Mouse (Mus musculus) stomach, embryonic 14.5 days (tissue): Measurements from ENCODE around the gene Tac4. TPM values are rescaled to one million over a fixed set of nuclear protein-coding genes. Genes with fewer than 3 reads are reported as not detected.

Source experiments
- ATAC-seq: fragments of 200-750 bp; cut with Nextera tagmentation; 2 replicates; pipeline ENCODE4 v1.8.0; 2017; ENCODE audit warnings: low read depth, moderate TSS enrichment; ENCODE audit not compliant: insufficient number of reproducible peaks, insufficient read depth, low FRiP score
- H3K27ac ChIP-seq: fragments of 300-500 bp; sonication (generic); 2 replicates; pipeline ENCODE4 v1.5.1; 2014; ENCODE audit warnings: mild to moderate bottlenecking, low read length, moderate library complexity, mixed read lengths
- H3K27me3 ChIP-seq: fragments of 300-500 bp; sonication (generic); 2 replicates; pipeline ENCODE4 v1.6.1; 2014; ENCODE audit warnings: low read length, control low read depth, mixed read lengths; ENCODE audit not compliant: control insufficient read depth, insufficient read depth
- H3K36me3 ChIP-seq: fragments of 300-500 bp; sonication (generic); 2 replicates; pipeline ENCODE4 v1.6.1; 2014; ENCODE audit warnings: mild to moderate bottlenecking, control low read depth, low read length, moderate library complexity, mixed read lengths; ENCODE audit not compliant: control insufficient read depth, insufficient read depth
- H3K4me1 ChIP-seq: fragments of 300-500 bp; sonication (generic); 2 replicates; pipeline ENCODE4 v1.6.1; 2014; ENCODE audit warnings: low read length, control low read depth, mixed read lengths; ENCODE audit not compliant: control insufficient read depth, insufficient read depth
- H3K4me2 ChIP-seq: fragments of 300-500 bp; sonication (generic); replicated peaks from 2 replicates; pipeline ENCODE4 v1.6.1; 2014; ENCODE audit warnings: low read depth, low read length, control low read depth
- H3K4me3 ChIP-seq: fragments of 300-500 bp; sonication (generic); 2 replicates; pipeline ENCODE4 v1.5.1; 2014; ENCODE audit warnings: low read depth, low read length, control low read depth
- H3K9ac ChIP-seq: fragments of 300-500 bp; sonication (generic); replicated peaks from 2 replicates; pipeline ENCODE4 v1.6.1; 2014; ENCODE audit warnings: low read depth, mild to moderate bottlenecking, control low read depth, low read length, moderate library complexity, mixed read lengths
- H3K9me3 ChIP-seq: fragments of 300-500 bp; sonication (generic); 2 replicates; pipeline ENCODE4 v1.6.1; 2016; ENCODE audit warnings: low read depth, low read length, control low read depth; ENCODE audit not compliant: control insufficient read depth
- WGBS: fragments of 180-500 bp; shearing (Covaris S2); extraction: QIAGEN DNeasy Blood & Tissue Kit; methylation state at CpG from one replicate; pipeline ENCODE4 v1.1.7; 2014; 5-methylcytosine and 5-hydroxymethylcytosine counted together
- polyA plus RNA-seq: library from polyadenylated mRNA; unstranded; fragments of >200 nt; fragmentation: Nextera tagmentation; extraction: Ambion mirVana; gene quantifications from 2 replicates; pipeline ENCODE4 v1.2.1, GENCODE M21; 2014

Tac4 gene
- polyA plus RNA-seq, 1 experiment from 2014 or later = not detected

DNA sequence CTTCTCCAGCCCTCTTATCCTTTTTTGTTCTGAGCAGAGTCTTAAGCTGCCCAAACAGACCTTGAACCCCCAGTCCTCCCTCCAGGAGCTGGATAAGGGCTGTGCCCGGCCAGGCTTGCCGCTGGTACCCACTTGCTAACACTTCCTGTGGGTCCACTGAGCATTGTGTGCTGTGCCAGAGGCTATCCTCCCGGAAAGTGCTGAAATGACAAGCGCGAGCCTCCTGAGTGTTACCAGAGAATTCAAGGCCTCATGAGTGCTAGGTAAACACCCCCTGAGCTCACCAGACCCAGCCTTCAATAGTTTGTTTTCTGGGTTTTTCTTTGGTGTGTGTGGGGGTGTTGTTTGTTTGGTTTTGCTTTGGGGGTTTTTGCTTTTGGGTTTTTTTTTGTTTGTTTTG, 33.9 kb upstream of the Tac4 start:
- H3K27ac ChIP-seq = no peak overlapping the region

DNA sequence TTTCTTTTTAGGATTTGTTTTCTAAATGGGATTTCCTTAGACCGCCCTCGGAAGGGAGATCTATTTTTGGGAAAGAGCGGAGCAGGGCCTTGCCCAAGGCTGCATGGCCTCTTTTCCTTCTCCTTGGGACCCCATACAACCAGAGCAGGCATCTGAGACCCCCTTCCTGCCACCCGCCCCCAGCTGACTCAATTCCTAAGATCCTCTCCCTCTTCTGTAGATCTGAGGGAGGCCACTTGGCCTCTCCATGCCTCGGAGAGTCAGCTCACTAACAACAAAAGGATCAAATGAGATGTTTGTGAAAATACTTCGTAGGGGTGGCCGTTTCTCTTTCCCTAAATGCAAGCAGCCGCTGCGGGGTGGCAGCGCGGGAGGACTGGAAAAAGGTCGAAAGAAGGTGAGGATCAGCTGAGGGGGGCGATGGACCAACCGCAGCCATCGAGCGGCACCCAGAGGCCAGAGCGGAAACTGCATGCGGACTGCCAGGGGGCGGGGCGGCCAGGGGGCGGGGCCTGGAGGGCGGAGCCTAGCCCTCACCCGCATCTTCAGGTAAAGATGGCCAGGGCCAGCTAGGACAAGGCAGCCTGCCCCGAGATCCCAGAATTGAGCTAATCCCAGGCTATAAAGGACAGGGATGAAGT, 29.5 kb upstream of the Tac4 start:
- Histone ChIP-seq H3K27me3 (no peaks in the 10 kb centered on the region), H3K36me3 (no peaks in the 10 kb centered on the region), H3K4me1 (no peaks in the 10 kb centered on the region), H3K9ac (no peak overlapping the region), H3K27ac (no peak overlapping the region), H3K4me2 (peak overlapping the region; percentile 32), H3K9me3 (no peaks in the 10 kb centered on the region), H3K4me3 (peak overlapping the region; percentile 8; the same call in 1 of the 2 replicates)
- WGBS = 12% methylated on average over 24 of the region's 24 CpGs
- peak; percentile 30; the same call in 1 of the 2 replicates for ATAC-seq

More for the DNA sequence above, 33.9 kb upstream of the Tac4 start:
- Histone ChIP-seq H3K36me3 (no peaks in the 10 kb centered on the region), H3K4me2 (no peak overlapping the region), H3K27me3 (peaks cover 11% of the 10 kb centered on the region), H3K9me3 (no peaks in the 10 kb centered on the region), H3K4me3 (no peak overlapping the region), H3K9ac (no peak overlapping the region), H3K4me1 (peaks cover 7% of the 10 kb centered on the region; the same call in 1 of the 2 replicates)
- ATAC-seq = no peak
- WGBS = 36% methylated on average over 5 of the region's 5 CpGs

DNA sequence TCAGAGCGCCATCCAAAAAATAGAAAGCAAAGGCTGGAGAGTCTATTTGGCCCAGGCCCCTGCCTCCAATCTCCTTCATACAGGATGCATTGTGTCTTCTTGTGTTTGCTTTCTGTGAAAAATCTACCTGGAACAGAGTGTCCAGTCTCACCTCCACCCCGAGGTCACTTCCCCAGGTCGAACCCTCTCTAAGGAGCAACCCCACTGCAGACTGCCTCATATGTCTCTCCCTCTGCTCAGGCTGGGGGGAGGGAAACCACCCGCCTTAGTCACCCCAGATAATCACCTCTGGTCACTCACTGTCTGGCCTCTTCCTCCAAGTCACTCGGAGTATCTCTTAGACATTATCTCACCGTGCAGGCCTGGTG, 29.0 kb upstream of the Tac4 start:
- Histone ChIP-seq H3K27ac (no peak overlapping the region), H3K4me2 (peak overlapping the region; percentile 32; the same call in 1 of the 2 replicates), H3K9ac (no peak overlapping the region), H3K9me3 (no peaks in the 10 kb centered on the region), H3K4me3 (no peak overlapping the region), H3K36me3 (no peaks in the 10 kb centered on the region), H3K27me3 (no peaks in the 10 kb centered on the region), H3K4me1 (no peaks in the 10 kb centered on the region)
- ATAC-seq = no peak
- 36% methylated on average over 6 of the region's 6 CpGs for WGBS

DNA sequence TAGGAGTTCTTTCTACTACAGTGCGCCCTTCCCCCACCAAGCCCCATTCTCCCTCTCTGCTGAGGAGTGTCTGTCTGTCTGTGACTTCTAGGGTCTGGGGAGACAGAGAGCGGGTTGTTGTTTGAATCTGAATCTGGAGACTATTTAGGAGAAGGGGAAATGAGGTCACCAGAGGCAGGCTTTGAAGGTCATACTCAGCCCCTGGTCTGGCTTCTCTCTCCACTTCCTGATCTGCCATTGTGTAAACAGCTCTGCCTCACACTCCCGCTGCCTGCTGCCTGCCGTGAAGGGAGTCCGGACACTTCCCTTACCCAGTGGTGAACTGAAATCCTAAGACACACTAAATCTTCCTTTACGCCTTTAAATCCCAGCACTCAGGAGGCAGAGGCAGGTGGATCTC, 22.9 kb upstream of the Tac4 start:
- H3K4me3 ChIP-seq = no peak overlapping the region
- H3K9ac ChIP-seq = no peak overlapping the region
- no peaks in the 10 kb centered on the region for H3K4me1 ChIP-seq
- WGBS = 49% methylated on average over 6 of the region's 6 CpGs
- H3K27me3 ChIP-seq = no peaks in the 10 kb centered on the region
- H3K4me2 ChIP-seq = no peak overlapping the region
- no peak for ATAC-seq
- H3K9me3 ChIP-seq = no peaks in the 10 kb centered on the region
- H3K27ac ChIP-seq = no peak overlapping the region
- no peaks in the 10 kb centered on the region for H3K36me3 ChIP-seq

DNA sequence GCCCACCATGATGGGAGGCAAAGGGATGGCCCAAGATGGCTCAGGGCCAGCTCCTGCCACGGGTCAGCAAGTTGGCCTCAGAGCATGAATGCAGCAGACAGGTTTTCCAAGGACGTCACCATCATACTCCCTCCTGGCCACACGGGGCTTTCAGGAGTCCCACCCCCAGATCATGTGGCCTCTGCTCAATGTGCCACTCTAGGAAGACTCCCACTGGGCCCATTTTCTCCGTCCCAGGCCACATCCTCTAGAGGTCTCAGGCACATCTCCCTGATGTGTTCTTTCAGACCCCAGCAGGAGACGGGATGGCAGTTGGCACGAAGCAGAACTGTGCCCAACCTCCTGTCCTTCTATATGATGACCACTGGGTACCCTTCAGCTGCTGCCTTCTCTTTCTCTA, 18.7 kb upstream of the Tac4 start:
- WGBS = 63% methylated on average over 6 of the region's 6 CpGs
- Histone ChIP-seq H3K4me2 (no peak overlapping the region), H3K36me3 (no peaks in the 10 kb centered on the region), H3K4me1 (no peaks in the 10 kb centered on the region), H3K9me3 (no peaks in the 10 kb centered on the region), H3K27me3 (no peaks in the 10 kb centered on the region), H3K9ac (no peak overlapping the region), H3K27ac (no peak overlapping the region), H3K4me3 (no peak overlapping the region)
- ATAC-seq = no peak

DNA sequence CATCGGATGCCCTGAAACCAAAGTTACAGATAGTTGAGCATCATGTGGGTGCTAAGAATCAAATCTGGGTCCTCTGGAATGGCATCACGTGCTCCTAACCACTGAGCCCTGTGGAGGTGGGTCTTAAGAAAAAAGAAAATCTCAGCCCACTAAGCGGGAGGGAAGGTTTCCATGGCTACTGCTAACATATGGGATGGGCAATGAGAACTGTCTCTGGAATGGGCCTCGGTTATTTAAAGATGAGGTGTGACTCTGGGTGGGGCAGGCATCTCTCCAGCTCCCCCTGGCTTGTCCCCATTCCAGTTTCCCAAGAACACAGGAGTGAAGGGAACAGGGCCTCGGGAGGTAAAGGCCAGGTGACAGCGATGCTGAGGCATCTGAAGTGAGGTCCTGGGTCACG, 15.9 kb upstream of the Tac4 start:
- Histone ChIP-seq H3K27me3 (no peaks in the 10 kb centered on the region), H3K36me3 (no peaks in the 10 kb centered on the region), H3K9ac (no peak overlapping the region), H3K4me2 (no peak overlapping the region), H3K27ac (no peak overlapping the region), H3K4me3 (no peak overlapping the region), H3K4me1 (no peaks in the 10 kb centered on the region), H3K9me3 (no peaks in the 10 kb centered on the region)
- 58% methylated on average over 7 of the region's 7 CpGs for WGBS
- no peak for ATAC-seq

DNA sequence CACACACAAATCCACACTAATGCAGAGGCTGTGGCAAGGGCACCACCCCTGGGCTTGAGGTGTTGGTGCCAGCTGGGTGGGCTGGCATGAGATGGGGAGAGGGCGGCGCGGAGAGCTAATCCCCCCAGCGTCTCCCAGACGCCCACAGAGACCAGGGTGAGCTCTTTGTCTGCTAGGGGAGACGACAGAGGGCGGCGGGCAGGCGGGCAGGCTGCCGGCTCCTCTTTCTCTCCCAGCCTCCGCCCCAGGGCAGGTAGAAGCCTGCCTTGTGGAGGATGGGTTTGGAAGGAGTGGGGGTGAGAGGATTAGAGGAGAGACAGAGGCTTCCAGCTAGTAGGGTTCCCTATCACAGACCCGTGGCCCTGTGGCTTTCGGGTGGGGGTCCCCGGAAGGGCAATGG, 14.3 kb upstream of the Tac4 start:
- H3K36me3 ChIP-seq = no peaks in the 10 kb centered on the region
- no peak for ATAC-seq
- H3K4me1 ChIP-seq = no peaks in the 10 kb centered on the region
- no peaks in the 10 kb centered on the region for H3K9me3 ChIP-seq
- no peak overlapping the region for H3K9ac ChIP-seq
- no peaks in the 10 kb centered on the region for H3K27me3 ChIP-seq
- no peak overlapping the region for H3K4me2 ChIP-seq
- no peak overlapping the region for H3K4me3 ChIP-seq
- WGBS = 43% methylated on average over 14 of the region's 14 CpGs
- H3K27ac ChIP-seq = no peak overlapping the region

DNA sequence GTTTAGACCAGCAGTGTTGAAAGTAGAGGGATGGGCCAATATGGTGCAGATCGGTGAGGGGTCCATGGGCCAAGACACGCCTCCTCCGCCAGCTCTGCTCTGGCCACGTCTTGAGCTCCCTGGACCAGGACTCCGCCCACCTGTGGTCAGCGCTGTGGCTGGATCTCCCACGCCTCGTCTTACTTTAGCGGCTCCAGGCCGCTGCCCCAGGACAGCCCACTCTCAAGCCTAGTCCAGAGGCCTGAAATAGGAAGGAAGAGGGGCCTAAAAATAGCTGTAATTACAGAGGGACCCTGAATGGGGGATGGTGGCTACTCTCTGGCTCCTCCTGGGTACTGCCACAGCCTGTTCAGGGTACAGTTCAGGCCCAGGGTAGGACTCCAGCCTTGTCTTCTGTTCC, 11.2 kb upstream of the Tac4 start:
- Histone ChIP-seq H3K36me3 (no peaks in the 10 kb centered on the region), H3K9ac (no peak overlapping the region), H3K4me1 (no peaks in the 10 kb centered on the region), H3K27ac (no peak overlapping the region), H3K4me3 (no peak overlapping the region), H3K27me3 (no peaks in the 10 kb centered on the region), H3K9me3 (no peaks in the 10 kb centered on the region), H3K4me2 (no peak overlapping the region)
- 0 out of 2 replicates have a peak, but pooled peaks have one; percentile 16 for ATAC-seq
- 37% methylated on average over 10 of the region's 10 CpGs for WGBS

DNA sequence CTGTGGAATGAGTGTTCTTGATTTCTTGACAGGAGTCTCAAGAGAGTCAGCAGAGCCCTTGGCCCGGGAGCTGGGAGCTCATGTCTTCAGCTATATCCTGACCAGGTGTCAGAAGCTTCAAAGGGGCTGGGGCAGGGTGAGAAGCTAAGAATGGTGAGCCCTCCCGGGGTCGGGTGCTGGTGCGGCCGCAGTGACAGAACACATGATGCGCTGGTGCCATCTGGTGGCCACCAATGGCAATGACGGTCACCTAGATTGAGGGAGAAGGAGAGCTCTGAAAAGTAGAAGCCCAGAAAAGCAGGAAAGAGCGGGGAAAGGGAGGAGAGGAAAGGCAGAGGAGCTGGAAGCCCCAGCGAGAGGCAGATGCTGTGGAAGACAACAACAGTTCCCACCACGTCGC, 10.0 kb upstream of the Tac4 start:
- WGBS = 7% methylated on average over 11 of the region's 11 CpGs
- no peak for ATAC-seq

More for the DNA sequence above, 10.0 kb upstream of the Tac4 start:
- no peaks in the 10 kb centered on the region for H3K4me1 ChIP-seq
- no peaks in the 10 kb centered on the region for H3K36me3 ChIP-seq
- no peaks in the 10 kb centered on the region for H3K27me3 ChIP-seq
- H3K9me3 ChIP-seq = no peaks in the 10 kb centered on the region
- H3K4me3 ChIP-seq = no peak overlapping the region
- no peak overlapping the region for H3K9ac ChIP-seq
- no peak overlapping the region for H3K4me2 ChIP-seq
- no peak overlapping the region for H3K27ac ChIP-seq
